Mouse (Mus musculus) gastrocnemius, postnatal 4 days (tissue): ENCODE measurements around the gene Serinc5. TPM values are rescaled to one million over a fixed set of nuclear protein-coding genes. Genes with fewer than 3 reads are reported as not detected.
A peak's percentile ranks its signal among the peaks of the same experiment; 100 is the strongest.

Experiments
- DNase-seq, 2 experiments: peaks; one replicate each; pipeline ENCODE4 v3.0.0; 2021 to 2022; ENCODE audit warnings: low spot score in 2 of 2, mixed read lengths in 2 of 2
- total RNA-seq, 2 experiments: library from RNA; stranded (reverse); gene quantifications; 2 replicates each; pipeline ENCODE4 v1.2.3; 2021

Gene Serinc5
- total RNA-seq, 2 experiments from 2014 or later, result 35.8 to 37.7 TPM

- no peak for DNase-seq
Observed at GRCm38 (mm10) chr13:92702035-92702434, 91.1 kb downstream of the Serinc5 start.

GRCm38 (mm10) chr13:92703241-92704027 lies 92.5 kb downstream of the Serinc5 start:
- DNase-seq, result peak; percentile 32 to 76

GRCm38 (mm10) chr13:92704189-92704588 lies 93.3 kb downstream of the Serinc5 start:
- no peak for DNase-seq

- no peak for DNase-seq
Observed at GRCm38 (mm10) chr13:92705016-92705535, 94.2 kb downstream of the Serinc5 start.

GRCm38 (mm10) chr13:92706342-92707061 lies 95.6 kb downstream of the Serinc5 start:
- DNase-seq, result no peak

GRCm38 (mm10) chr13:92707941-92708340 lies 97.0 kb downstream of the Serinc5 start:
- DNase-seq, result no peak

GRCm38 (mm10) chr13:92708466-92708865 lies 97.6 kb downstream of the Serinc5 start:
- DNase-seq, result no peak

GRCm38 (mm10) chr13:92709535-92709934 lies 98.6 kb downstream of the Serinc5 start:
- no peak for DNase-seq

- no peak for DNase-seq
Observed at GRCm38 (mm10) chr13:92710361-92710760, 99.5 kb downstream of the Serinc5 start.

GRCm38 (mm10) chr13:92711821-92712220 lies 100.9 kb downstream of the Serinc5 start:
- no peak for DNase-seq

GRCm38 (mm10) chr13:92712619-92713018 lies 101.7 kb downstream of the Serinc5 start:
- no peak for DNase-seq

GRCm38 (mm10) chr13:92717851-92718665 lies 107.2 kb downstream of the Serinc5 start:
- DNase-seq, result no peak

GRCm38 (mm10) chr13:92721006-92721405 lies 110.1 kb downstream of the Serinc5 start:
- peak in 1 of 2 experiments; percentile 53 for DNase-seq

- DNase-seq, result no peak
Observed at GRCm38 (mm10) chr13:92722389-92722788, 111.5 kb downstream of the Serinc5 start.

GRCm38 (mm10) chr13:92729811-92730210 lies 118.9 kb downstream of the Serinc5 start:
- DNase-seq, result peak in 1 of 2 experiments; percentile 59

- DNase-seq, result peak in 1 of 2 experiments; percentile 33
Observed at GRCm38 (mm10) chr13:92731811-92732210, 120.9 kb downstream of the Serinc5 start.

- no peak for DNase-seq
Observed at GRCm38 (mm10) chr13:92732836-92733235, 121.9 kb downstream of the Serinc5 start.

GRCm38 (mm10) chr13:92733252-92733651 lies 122.4 kb downstream of the Serinc5 start:
- peak; percentile 47 to 65 for DNase-seq

GRCm38 (mm10) chr13:92733741-92734140 lies 122.8 kb downstream of the Serinc5 start:
- peak in 1 of 2 experiments; percentile 65 for DNase-seq

GRCm38 (mm10) chr13:92735693-92736092 lies 124.8 kb downstream of the Serinc5 start:
- DNase-seq, result no peak
